In the genomic region with DNA sequence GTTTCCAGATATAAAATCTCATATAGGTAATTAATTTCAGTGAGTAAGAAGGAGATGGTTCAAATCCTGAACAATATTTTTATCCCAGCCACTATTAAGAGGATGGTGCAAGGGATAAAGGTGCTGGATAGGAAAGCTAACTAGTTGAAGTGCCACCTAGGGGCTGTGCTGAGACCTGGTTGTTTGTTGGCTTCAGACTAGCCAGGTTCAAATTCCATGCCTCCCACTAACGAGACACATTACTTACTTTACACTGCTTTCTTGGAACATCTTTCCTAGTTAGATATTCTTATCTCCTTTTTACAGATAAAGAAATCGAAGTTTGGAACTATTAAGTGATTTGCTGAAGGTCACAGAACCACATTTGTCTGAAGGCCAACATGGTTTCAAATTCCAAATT, we compare ENCODE assay signal across 19 mouse cellular contexts. TPM values are rescaled to one million over a fixed set of nuclear protein-coding genes. Genes with fewer than 3 reads are reported as not detected.
"Had no signal": no experiment of that assay in that cellular context is flagged by ENCODE, and none has a peak within 500 bp of the region (broad histone marks: within the 10 kb centered on the region; RNA-seq: fewer than 3 reads in every experiment).

No protein-coding gene starts in this region.

- H3K9me3 ChIP-seq: midbrain, embryonic 10.5 days; midbrain, embryonic 12.5 days; neural tube, embryonic 13.5 days; neural tube, embryonic 15.5 days had no signal

- H3K27me3 ChIP-seq: midbrain, embryonic 12.5 days; neural tube, embryonic 13.5 days; neural tube, embryonic 15.5 days had no signal

- H3K4me1 ChIP-seq: midbrain, embryonic 10.5 days; midbrain, embryonic 12.5 days; neural tube, embryonic 13.5 days; neural tube, embryonic 15.5 days had no signal

- H3K27ac ChIP-seq: midbrain, embryonic 10.5 days; midbrain, embryonic 12.5 days; neural tube, embryonic 13.5 days; neural tube, embryonic 15.5 days had no signal

- H3K36me3 ChIP-seq: midbrain, embryonic 10.5 days; midbrain, embryonic 12.5 days; neural tube, embryonic 13.5 days; neural tube, embryonic 15.5 days had no signal

- H3K4me3 ChIP-seq: midbrain, embryonic 10.5 days; midbrain, embryonic 12.5 days; myocyte; neural tube, embryonic 13.5 days; neural tube, embryonic 15.5 days had no signal

- H3K9ac ChIP-seq: lung, embryonic 14.5 days; midbrain, embryonic 12.5 days; neural tube, embryonic 13.5 days; neural tube, embryonic 15.5 days had no signal

- ATAC-seq: midbrain, embryonic 16.5 days had no signal

- H3K4me2 ChIP-seq: lung, embryonic 14.5 days; midbrain, embryonic 12.5 days; neural tube, embryonic 13.5 days; neural tube, embryonic 15.5 days had no signal

- DNase-seq: lung, adult 18-20 months; lung, embryonic 14.5 days; lung, postnatal 10 days; lung, postnatal 4 days; midbrain, embryonic 14.5 days; right cerebral cortex, adult 18-20 months; right cerebral cortex, postnatal 25 days; right cerebral cortex, postnatal 4 days; spleen, adult 18-20 months; thymus, adult 18-20 months; thymus, postnatal 14 days; thymus, postnatal 36 days had no signal

RNA-seq across cellular contexts. Expression of a gene that starts 4.3 kb away (rescaled TPM):
- polyA plus RNA-seq: small intestine, adult 2 months had no signal
